Mouse (Mus musculus): ENCODE results near the gene Dlgap4.

The Dlgap4 gene

GRCm38 (mm10) chr2:156741265-156741664 is 127.8 kb downstream of the Dlgap4 start:
- no peak for DNase-seq (ENCODE audit: low spot score)

- DNase-seq (ENCODE audit: low spot score), result no peak
Measured at GRCm38 (mm10) chr2:156741998-156742397, 128.5 kb downstream of the Dlgap4 start.

GRCm38 (mm10) chr2:156743248-156743647 is 129.7 kb downstream of the Dlgap4 start:
- DNase-seq (ENCODE audit: low spot score), result no peak

- DNase-seq (ENCODE audit: low spot score), result no peak
Measured at GRCm38 (mm10) chr2:156744414-156744813, 130.9 kb downstream of the Dlgap4 start.

GRCm38 (mm10) chr2:156747315-156747714 is 133.8 kb downstream of the Dlgap4 start:
- DNase-seq (ENCODE audit: low spot score), result no peak

GRCm38 (mm10) chr2:156749687-156750086 is 136.2 kb downstream of the Dlgap4 start:
- no peak for DNase-seq (ENCODE audit: low spot score)

GRCm38 (mm10) chr2:156756937-156757336 is 143.4 kb downstream of the Dlgap4 start:
- no peak for DNase-seq (ENCODE audit: low spot score)

GRCm38 (mm10) chr2:156760843-156761505 is 147.5 kb downstream of the Dlgap4 start:
- no peak for DNase-seq (ENCODE audit: low spot score)

GRCm38 (mm10) chr2:156761521-156762278 is 148.2 kb downstream of the Dlgap4 start:
- no peak for DNase-seq (ENCODE audit: low spot score)

- DNase-seq (ENCODE audit: low spot score), result no peak
Measured at GRCm38 (mm10) chr2:156762499-156762898, 149.0 kb downstream of the Dlgap4 start.

GRCm38 (mm10) chr2:156763101-156763500 is 149.6 kb downstream of the Dlgap4 start:
- DNase-seq (ENCODE audit: low spot score), result no peak

GRCm38 (mm10) chr2:156764022-156764421 is 150.5 kb downstream of the Dlgap4 start:
- DNase-seq (ENCODE audit: low spot score), result no peak

GRCm38 (mm10) chr2:156764747-156765146 is 151.2 kb downstream of the Dlgap4 start:
- DNase-seq (ENCODE audit: low spot score), result no peak

GRCm38 (mm10) chr2:156765593-156765992 is 152.1 kb downstream of the Dlgap4 start:
- DNase-seq (ENCODE audit: low spot score), result no peak

GRCm38 (mm10) chr2:156766227-156767019 is 152.9 kb downstream of the Dlgap4 start:
- DNase-seq (ENCODE audit: low spot score), result no peak

- no peak for DNase-seq (ENCODE audit: low spot score)
Measured at GRCm38 (mm10) chr2:156767108-156767507, 153.6 kb downstream of the Dlgap4 start.

- DNase-seq (ENCODE audit: low spot score), result no peak
Measured at GRCm38 (mm10) chr2:156769274-156769673, 155.8 kb downstream of the Dlgap4 start.

- DNase-seq (ENCODE audit: low spot score), result no peak
Measured at GRCm38 (mm10) chr2:156773470-156773869, 160.0 kb downstream of the Dlgap4 start.

GRCm38 (mm10) chr2:156774035-156774737 is 160.7 kb downstream of the Dlgap4 start:
- DNase-seq (ENCODE audit: low spot score), result no peak

- DNase-seq (ENCODE audit: low spot score), result no peak
Measured at GRCm38 (mm10) chr2:156774738-156775454, 161.4 kb downstream of the Dlgap4 start, which contains the start of gene Myl9. Gene Myl9 (plus strand): TSS chr2:156775420.
